Mouse (Mus musculus) heart, embryonic 13.5 days (tissue): ENCODE results near the gene 1500009C09Rik. TPM values are rescaled to one million over a fixed set of nuclear protein-coding genes. Genes with fewer than 3 reads are reported as not detected.
A peak's percentile ranks its signal among the peaks of the same experiment; 100 is the strongest.

ENCODE experiments used
- ATAC-seq: fragments of 200-750 bp; cut with Nextera tagmentation; 2 replicates; pipeline ENCODE4 v1.8.0; 2017; ENCODE audit warnings: moderate TSS enrichment; ENCODE audit not compliant: insufficient number of reproducible peaks, low FRiP score, low TSS enrichment; ENCODE audit errors: extremely low read depth
- H3K27ac ChIP-seq: fragments of 300-500 bp; sonication (generic); replicated peaks from 2 replicates; pipeline ENCODE4 v1.5.1; 2015; ENCODE audit warnings: moderate library complexity, mild to moderate bottlenecking, inconsistent platforms
- H3K27me3 ChIP-seq: fragments of 300-500 bp; sonication (generic); replicated peaks from 2 replicates; pipeline ENCODE4 v1.6.1; 2015; ENCODE audit warnings: mild to moderate bottlenecking, inconsistent platforms
- H3K36me3 ChIP-seq: fragments of 300-500 bp; sonication (generic); 2 replicates; pipeline ENCODE4 v1.6.1; 2015; ENCODE audit warnings: mild to moderate bottlenecking, inconsistent platforms
- H3K4me1 ChIP-seq: fragments of 300-500 bp; sonication (generic); 2 replicates; pipeline ENCODE4 v1.6.1; 2015; ENCODE audit warnings: inconsistent platforms
- H3K4me2 ChIP-seq: fragments of 300-500 bp; sonication (generic); 2 replicates; pipeline ENCODE4 v1.6.1; 2015; ENCODE audit warnings: inconsistent platforms, mild to moderate bottlenecking, moderate library complexity
- H3K4me3 ChIP-seq: fragments of 300-500 bp; sonication (generic); 2 replicates; pipeline ENCODE4 v1.5.1; 2015; ENCODE audit warnings: moderate library complexity, mild to moderate bottlenecking, inconsistent platforms
- H3K9ac ChIP-seq: fragments of 300-500 bp; sonication (generic); 2 replicates; pipeline ENCODE4 v1.6.1; 2015; ENCODE audit warnings: inconsistent platforms, mild to moderate bottlenecking, moderate library complexity
- H3K9me3 ChIP-seq: fragments of 300-500 bp; sonication (generic); 2 replicates; pipeline ENCODE4 v1.6.1; 2016; ENCODE audit warnings: inconsistent platforms
- WGBS: fragments of 180-500 bp; shearing (Covaris S2); methylation state at CpG from one replicate; pipeline ENCODE4 v1.1.7; 2015; ENCODE audit warnings: mixed read lengths; 5-methylcytosine and 5-hydroxymethylcytosine counted together
- polyA plus RNA-seq: library from polyadenylated mRNA; unstranded; fragments of >200 nt; fragmentation: Nextera tagmentation; extraction: Ambion mirVana; gene quantifications from 2 replicates; pipeline ENCODE4 v1.2.1, GENCODE M21; 2015

Gene 1500009C09Rik
- polyA plus RNA-seq, 1 experiment from 2014 or later = not detected

DNA sequence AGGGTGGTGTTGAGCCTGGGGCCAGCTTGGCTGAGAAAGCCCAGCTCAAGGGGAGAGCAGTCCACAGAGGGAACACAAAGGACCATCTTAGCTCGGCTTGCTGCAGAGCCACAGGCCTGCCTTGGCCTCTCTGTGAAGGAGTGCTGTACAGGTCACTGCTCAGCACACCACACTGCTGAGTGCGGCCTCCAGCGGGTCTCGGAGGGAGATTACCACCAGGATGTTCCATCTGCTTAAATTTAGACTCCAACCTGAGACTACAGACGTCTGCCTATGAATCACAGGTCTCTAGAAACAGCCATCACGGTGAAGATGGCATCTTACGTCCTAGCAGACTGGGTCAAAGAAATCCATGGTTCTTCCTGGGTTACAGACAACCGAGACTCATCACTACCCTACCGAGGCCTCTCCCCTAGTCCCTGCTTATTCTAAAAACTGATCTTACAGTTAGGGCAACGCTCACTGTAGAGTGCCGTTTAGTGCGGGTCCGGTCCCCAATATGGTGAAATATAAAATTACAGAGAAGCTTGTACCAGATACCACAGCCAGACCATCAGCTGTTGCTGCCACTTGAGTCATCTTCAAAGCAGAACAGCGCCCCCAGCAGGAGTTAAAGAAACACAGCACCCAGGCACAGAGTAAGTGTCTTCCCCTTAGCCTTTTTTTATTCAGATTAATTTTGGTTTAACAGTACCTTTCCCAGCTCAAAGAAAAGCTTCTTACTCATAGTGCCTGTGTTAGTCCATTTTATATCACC lies 30.9 kb upstream of the 1500009C09Rik start:
- H3K9ac ChIP-seq = no peak overlapping the region
- H3K4me2 ChIP-seq = no peak overlapping the region
- H3K4me1 ChIP-seq = peaks cover 29% of the 10 kb centered on the region
- peaks cover 98% of the 10 kb centered on the region for H3K27me3 ChIP-seq
- no peak overlapping the region for H3K4me3 ChIP-seq
- no peak for ATAC-seq
- WGBS = 62% methylated on average over 14 of the region's 14 CpGs
- H3K9me3 ChIP-seq = no peaks in the 10 kb centered on the region
- H3K27ac ChIP-seq = no peak overlapping the region
- H3K36me3 ChIP-seq = no peaks in the 10 kb centered on the region

DNA sequence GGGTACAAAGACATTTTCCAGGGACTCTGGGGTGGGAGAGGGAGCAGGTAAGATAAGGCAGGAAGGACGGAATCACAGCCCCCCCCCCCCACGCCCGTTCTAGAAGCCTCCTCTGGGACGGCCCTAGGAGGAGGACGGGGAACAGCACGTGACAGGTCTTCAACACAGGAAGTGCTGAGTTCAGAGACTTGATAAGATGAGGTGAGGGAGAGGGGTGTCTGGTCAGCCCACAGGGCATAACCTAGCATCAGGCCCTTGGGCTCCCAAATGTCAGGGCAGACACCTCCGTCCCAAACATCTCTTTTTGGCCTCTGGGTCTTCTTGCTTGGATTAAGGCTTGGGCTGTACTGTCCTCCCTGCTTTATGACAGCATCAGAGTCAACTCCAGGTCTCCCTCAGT lies 28.9 kb upstream of the 1500009C09Rik start:
- Histone ChIP-seq H3K9me3 (no peaks in the 10 kb centered on the region), H3K4me1 (peaks cover 18% of the 10 kb centered on the region), H3K27me3 (peaks cover 83% of the 10 kb centered on the region), H3K9ac (no peak overlapping the region; the same call in 1 of the 2 replicates), H3K4me3 (no peak overlapping the region), H3K36me3 (no peaks in the 10 kb centered on the region), H3K4me2 (peak overlapping the region; percentile 74; the same call in 1 of the 2 replicates), H3K27ac (no peak overlapping the region)
- WGBS = 12% methylated on average over 7 of the region's 7 CpGs
- ATAC-seq = no peak

DNA sequence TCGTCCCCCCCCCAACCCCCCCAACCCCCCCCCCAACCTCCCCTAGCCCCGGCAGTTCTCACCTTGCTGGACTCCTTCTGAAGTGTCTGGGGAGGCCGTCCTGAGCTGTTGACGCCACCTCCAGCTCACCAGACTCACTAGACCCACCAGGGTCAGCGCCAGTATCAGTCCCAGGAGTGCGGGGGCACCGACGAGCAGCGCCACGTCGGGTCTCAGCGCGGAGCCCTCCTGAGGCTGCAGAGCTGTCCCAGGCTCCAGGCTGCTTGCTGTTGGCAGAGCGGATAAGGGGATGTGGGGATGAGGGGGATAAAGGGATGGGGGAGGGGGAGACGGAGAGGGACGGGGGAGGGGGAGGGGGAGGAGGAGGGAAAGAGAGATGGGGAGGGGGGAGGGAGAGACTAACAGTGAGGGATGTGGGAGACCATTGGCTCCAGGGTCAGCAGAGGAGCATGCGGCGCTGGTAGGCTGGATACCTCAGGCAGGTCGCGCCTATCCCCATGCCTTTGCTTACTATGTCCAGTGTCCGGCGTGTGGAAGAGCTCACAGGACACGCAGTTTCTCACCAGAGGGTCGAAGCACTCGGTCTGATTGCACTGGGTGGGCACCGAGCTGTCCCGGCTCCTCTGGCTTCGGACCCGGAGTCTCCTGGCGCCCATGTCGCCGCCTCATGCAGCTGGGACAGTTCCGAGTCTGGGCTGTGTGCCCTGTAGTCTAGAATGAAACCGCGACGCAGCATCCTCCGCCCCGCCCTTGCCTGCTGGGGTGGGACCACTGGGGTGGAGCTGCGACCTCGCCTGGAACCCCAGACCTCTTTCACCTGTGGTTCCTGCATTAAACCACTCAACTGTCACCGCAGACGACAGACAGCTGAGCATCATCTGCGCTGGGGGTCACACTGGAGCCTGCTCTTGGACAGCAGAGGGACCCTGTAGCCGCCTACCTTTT lies 28.3 kb upstream of the 1500009C09Rik start, which contains the start of gene Tnfrsf13c:
Gene Tnfrsf13c (minus strand): TSS at position 713 of the 945 bp plus-strand sequence.
- peak; percentile 11; the same call in 1 of the 2 replicates for ATAC-seq
- under 1% methylated on average over 42 of the region's 44 CpGs for WGBS
- Histone ChIP-seq H3K9ac (peak within 1 kb of the TSS; percentile 65), H3K4me3 (peak within 1 kb of the TSS; percentile 45), H3K9me3 (no peaks in the 10 kb centered on the region), H3K4me1 (peaks cover 18% of the 10 kb centered on the region), H3K36me3 (no peaks in the 10 kb centered on the region), H3K27me3 (peaks cover 77% of the 10 kb centered on the region), H3K27ac (no peak within 1 kb of the TSS), H3K4me2 (peak within 1 kb of the TSS; percentile 74)

DNA sequence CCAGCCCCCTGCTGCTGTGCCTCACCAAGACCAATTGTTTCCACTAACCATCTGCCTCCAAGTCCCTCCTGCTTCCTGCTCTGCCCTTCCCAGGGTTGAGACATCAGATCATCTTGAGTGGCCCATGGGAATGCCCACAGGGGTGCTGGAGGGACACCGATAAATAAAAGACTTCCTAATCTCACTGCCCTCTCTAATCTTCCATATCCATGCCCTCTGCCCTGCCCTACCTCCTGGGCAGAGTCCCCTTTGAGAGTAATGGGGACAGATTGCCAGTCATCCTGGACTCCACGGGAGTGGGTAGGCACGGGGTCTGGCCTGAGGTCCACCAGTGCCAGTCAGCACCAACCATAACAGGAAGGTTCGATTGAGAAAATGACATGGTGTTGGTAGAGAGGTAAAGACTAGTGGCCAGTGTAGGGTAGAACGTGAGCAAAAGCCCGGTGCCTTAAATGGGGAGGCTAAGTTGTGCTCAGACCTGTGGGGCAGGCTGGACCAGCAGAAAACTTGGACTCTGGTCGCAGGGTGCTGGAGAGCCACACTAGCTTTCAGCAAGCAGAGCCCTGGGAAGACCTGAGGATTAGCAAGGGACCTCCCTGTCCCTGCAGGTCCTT lies 27.5 kb upstream of the 1500009C09Rik start:
- Histone ChIP-seq H3K36me3 (no peaks in the 10 kb centered on the region), H3K9me3 (no peaks in the 10 kb centered on the region), H3K27me3 (peaks cover 75% of the 10 kb centered on the region), H3K4me1 (peaks cover 24% of the 10 kb centered on the region), H3K27ac (no peak overlapping the region), H3K4me3 (peak overlapping the region; percentile 45), H3K9ac (no peak overlapping the region), H3K4me2 (peak overlapping the region; percentile 74)
- ATAC-seq = no peak
- WGBS = 33% methylated on average over 7 of the region's 7 CpGs

DNA sequence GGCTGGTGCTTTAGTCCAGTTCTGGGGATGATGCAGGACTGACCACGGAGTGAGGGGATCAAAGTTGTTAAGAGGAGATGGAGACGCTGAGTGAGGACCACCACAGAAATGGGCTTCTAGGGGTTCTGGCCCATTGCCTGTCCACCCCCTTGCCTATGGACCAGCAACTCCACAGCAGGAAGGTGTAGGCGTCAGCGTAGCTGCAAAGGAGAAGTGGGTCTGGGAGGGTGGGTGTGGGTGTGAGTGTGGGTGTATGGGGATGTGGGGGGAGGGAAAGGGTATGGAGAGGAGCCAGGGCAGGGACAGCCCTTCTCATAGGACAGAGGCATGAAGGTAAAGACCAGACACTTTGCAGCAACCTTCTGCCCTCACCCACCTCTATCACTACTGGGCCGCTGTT lies 26.4 kb upstream of the 1500009C09Rik start:
- Histone ChIP-seq H3K4me1 (peaks cover 34% of the 10 kb centered on the region), H3K27ac (no peak overlapping the region), H3K4me2 (no peak overlapping the region), H3K36me3 (no peaks in the 10 kb centered on the region), H3K9me3 (no peaks in the 10 kb centered on the region), H3K27me3 (peaks cover 75% of the 10 kb centered on the region), H3K4me3 (no peak overlapping the region), H3K9ac (no peak overlapping the region)
- ATAC-seq = no peak
- WGBS = 77% methylated on average over 5 of the region's 5 CpGs

DNA sequence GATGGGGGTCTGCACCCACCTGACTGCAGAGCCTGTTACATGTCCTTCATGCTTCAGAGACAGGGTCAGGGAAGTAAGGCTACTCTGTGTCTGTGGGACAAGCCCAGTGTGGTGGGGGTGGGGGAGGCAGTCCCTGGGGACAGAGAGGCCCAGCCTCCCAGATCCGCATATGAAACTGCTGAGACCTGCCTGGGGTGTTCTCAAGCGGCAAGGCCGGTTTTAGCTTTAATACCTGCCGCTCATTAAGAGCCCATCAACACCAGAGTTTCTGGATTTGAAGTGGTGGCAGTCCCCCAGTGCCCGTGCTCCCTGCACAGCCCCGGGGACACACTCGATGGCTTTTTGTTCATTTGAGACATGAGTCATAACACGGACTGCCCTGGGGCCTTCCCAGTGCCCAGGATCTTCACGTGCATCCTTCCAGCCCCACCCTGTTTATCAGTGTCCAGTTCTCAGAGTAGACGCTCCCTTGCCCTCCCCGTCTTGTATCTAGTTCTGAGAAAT lies 22.6 kb upstream of the 1500009C09Rik start:
- H3K9me3 ChIP-seq = no peaks in the 10 kb centered on the region
- H3K27me3 ChIP-seq = peaks cover 40% of the 10 kb centered on the region
- no peak overlapping the region for H3K27ac ChIP-seq
- WGBS = 27% methylated on average over 11 of the region's 11 CpGs
- H3K36me3 ChIP-seq = peaks cover 12% of the 10 kb centered on the region
- H3K4me2 ChIP-seq = no peak overlapping the region
- peak overlapping the region; percentile 38; the same call in 1 of the 2 replicates for H3K9ac ChIP-seq
- H3K4me1 ChIP-seq = peaks cover 17% of the 10 kb centered on the region
- no peak overlapping the region for H3K4me3 ChIP-seq
- no peak for ATAC-seq

DNA sequence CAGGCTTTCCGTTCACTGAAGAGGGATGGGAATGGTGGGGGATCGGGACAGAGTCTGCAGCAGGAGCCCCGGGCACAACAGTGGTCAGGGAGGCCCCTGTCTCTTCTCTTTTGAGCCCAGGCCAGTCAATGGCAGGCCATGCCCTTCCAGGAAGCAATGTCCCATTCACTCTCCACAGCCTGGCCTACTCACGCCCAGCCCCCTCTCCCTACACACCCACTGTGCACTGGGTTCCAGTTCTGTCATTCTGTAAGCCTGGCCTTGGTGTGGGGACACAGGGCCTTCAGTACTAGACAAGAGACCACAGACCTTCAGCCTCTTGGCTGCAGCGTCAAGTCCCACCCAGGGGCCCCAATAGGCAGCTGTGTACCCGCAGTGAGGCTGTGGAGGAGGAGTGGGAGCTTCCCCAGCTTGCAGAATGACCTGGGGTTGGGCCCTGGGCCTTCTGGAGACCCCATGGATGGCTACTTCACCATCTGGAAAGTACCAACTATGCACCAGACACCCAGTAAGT lies 22.0 kb upstream of the 1500009C09Rik start:
- H3K27ac ChIP-seq = no peak overlapping the region
- H3K4me3 ChIP-seq = no peak overlapping the region
- WGBS = 68% methylated on average over 6 of the region's 6 CpGs
- no peak overlapping the region for H3K9ac ChIP-seq
- peaks cover 12% of the 10 kb centered on the region for H3K36me3 ChIP-seq
- H3K27me3 ChIP-seq = peaks cover 40% of the 10 kb centered on the region
- no peaks in the 10 kb centered on the region for H3K9me3 ChIP-seq
- H3K4me1 ChIP-seq = peaks cover 16% of the 10 kb centered on the region
- H3K4me2 ChIP-seq = no peak overlapping the region
- no peak for ATAC-seq

DNA sequence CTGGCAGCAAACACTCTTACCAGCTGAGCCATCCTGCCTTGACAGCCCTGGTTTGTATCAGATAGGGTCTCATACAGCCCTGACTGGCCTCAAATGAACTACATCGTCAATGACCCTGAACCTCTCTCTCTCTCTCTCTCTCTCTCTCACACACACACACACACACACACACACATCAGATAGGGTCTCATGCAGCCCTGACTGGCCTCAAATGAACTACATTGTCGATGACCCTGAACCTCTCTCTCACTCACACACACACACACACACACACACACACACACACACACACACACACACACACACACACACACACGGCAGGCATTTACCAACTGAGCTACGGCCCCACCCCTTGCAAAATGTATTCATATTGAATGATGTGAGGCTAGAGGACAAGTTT lies 21.1 kb upstream of the 1500009C09Rik start:
- WGBS = 80% methylated on average over 4 of the region's 4 CpGs
- peaks cover 30% of the 10 kb centered on the region for H3K27me3 ChIP-seq
- ATAC-seq = no peak

DNA sequence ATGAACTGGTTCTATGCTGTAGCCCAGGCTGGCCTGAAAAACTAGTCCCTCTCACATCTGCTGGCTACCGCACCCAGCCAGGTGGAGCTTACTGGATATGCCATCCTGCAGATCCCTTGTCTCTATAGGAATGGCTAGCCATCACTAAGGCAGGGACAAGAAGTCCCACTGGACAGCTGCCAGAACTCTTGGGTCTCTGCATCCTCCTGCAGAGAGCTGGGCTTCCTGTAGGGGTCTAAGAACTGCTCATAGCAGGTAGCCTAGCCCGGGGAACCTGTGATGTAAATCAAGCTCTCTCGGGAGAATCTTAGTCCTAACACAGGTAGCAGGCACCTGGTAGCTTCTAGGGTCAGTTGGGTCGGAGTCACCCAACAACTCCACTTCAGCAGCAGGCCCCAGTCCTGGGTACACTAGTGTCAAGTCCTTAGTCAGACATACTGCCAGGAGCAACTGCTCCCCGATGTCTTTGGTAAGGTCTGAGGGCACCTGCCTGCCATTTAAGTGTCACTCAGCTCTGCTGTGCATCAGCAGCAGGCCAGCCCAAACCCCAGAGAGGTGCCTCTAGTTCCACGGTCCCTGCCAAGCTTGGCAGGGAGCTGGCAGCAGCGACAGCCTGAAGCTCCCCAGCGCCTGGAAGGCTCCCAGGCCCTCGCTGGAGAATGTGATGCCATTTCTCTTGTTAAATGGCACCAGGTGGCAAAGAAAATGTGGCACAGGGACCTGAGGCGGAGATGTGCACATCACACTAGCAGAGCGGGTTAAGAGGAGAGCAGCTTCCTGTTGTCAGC lies 20.4 kb upstream of the 1500009C09Rik start:
- Histone ChIP-seq H3K4me1 (peaks cover 20% of the 10 kb centered on the region), H3K27ac (no peak overlapping the region)
- 62% methylated on average over 11 of the region's 11 CpGs for WGBS

More for the DNA sequence above, 21.1 kb upstream of the 1500009C09Rik start:
- no peak overlapping the region for H3K27ac ChIP-seq
- peaks cover 12% of the 10 kb centered on the region for H3K36me3 ChIP-seq
- H3K4me3 ChIP-seq = no peak overlapping the region
- no peak overlapping the region for H3K9ac ChIP-seq
- no peak overlapping the region for H3K4me2 ChIP-seq
- H3K4me1 ChIP-seq = peaks cover 20% of the 10 kb centered on the region
- H3K9me3 ChIP-seq = no peaks in the 10 kb centered on the region

DNA sequence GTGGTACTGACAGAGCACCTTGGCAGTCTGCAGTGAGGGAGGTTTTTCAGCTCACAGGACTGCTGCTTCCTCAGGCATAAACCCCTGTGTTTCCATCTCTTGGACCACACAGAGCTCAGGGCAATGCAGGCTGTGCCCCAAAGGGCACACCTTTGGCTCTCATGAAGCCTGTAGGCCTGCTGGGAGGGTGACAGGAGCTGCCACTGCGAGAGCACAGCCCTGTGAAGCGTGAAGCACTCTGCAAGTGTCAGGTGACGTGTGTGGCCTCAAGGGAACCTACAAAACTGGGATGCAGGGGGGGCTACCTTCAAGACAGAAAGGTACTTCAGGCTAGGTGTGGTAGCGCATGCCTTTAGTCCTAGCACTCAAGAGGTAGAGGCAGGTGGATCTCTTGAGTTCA lies 19.5 kb upstream of the 1500009C09Rik start:
- ATAC-seq = no peak
- no peak overlapping the region for H3K27ac ChIP-seq
- peaks cover 24% of the 10 kb centered on the region; the same call in 1 of the 2 replicates for H3K27me3 ChIP-seq
- peaks cover 17% of the 10 kb centered on the region for H3K36me3 ChIP-seq
- H3K4me3 ChIP-seq = no peak overlapping the region
- peaks cover 20% of the 10 kb centered on the region for H3K4me1 ChIP-seq
- 68% methylated on average over 4 of the region's 4 CpGs for WGBS
- no peaks in the 10 kb centered on the region for H3K9me3 ChIP-seq
- no peak overlapping the region for H3K4me2 ChIP-seq
- no peak overlapping the region for H3K9ac ChIP-seq

More for the DNA sequence above, 20.4 kb upstream of the 1500009C09Rik start:
- Histone ChIP-seq H3K4me2 (no peak overlapping the region), H3K4me3 (no peak overlapping the region), H3K9me3 (no peaks in the 10 kb centered on the region), H3K9ac (no peak overlapping the region), H3K36me3 (peaks cover 12% of the 10 kb centered on the region), H3K27me3 (peaks cover 25% of the 10 kb centered on the region; the same call in 1 of the 2 replicates)
- no peak for ATAC-seq
